Mouse (Mus musculus) midbrain, postnatal 0 days (tissue): ENCODE measurements around the gene Ovca2. TPM values are rescaled to one million over a fixed set of nuclear protein-coding genes. Genes with fewer than 3 reads are reported as not detected.

Experiments
- ATAC-seq: fragments of 200-750 bp; cut with Nextera tagmentation; 2 replicates; pipeline ENCODE4 v1.8.0; 2017; ENCODE audit warnings: moderate number of reproducible peaks, mild to moderate bottlenecking, moderate TSS enrichment, moderate library complexity; ENCODE audit not compliant: low FRiP score
- DNase-seq: peaks from one replicate; pipeline ENCODE4 v3.0.0-alpha.2; 2015; ENCODE audit warnings: low spot score
- H3K27ac ChIP-seq: fragments of 300-500 bp; sonication (generic); 2 replicates; pipeline ENCODE4 v1.5.1; 2014; ENCODE audit warnings: low read depth, mild to moderate bottlenecking, low read length, mixed read lengths
- H3K27me3 ChIP-seq: fragments of 300-500 bp; sonication (generic); 2 replicates; pipeline ENCODE4 v1.6.1; 2014; ENCODE audit warnings: low read length, control low read depth, mixed read lengths; ENCODE audit not compliant: insufficient read depth
- H3K36me3 ChIP-seq: fragments of 300-500 bp; sonication (generic); 2 replicates; pipeline ENCODE4 v1.6.1; 2014; ENCODE audit warnings: low read length, control low read depth, mixed read lengths; ENCODE audit not compliant: insufficient read depth
- H3K4me1 ChIP-seq: fragments of 300-500 bp; sonication (generic); 2 replicates; pipeline ENCODE4 v1.6.1; 2014; ENCODE audit warnings: mild to moderate bottlenecking, control low read depth, antibody characterized with exemption, low read length, mixed read lengths; ENCODE audit not compliant: insufficient read depth
- H3K4me2 ChIP-seq: fragments of 300-500 bp; sonication (generic); 2 replicates; pipeline ENCODE4 v1.6.1; 2014; ENCODE audit warnings: low read depth, mild to moderate bottlenecking, low read length, mixed read lengths; ENCODE audit not compliant: poor library complexity, severe bottlenecking
- H3K4me3 ChIP-seq: fragments of 300-500 bp; sonication (generic); 2 replicates; pipeline ENCODE4 v1.5.1; 2014; ENCODE audit warnings: low read depth, mild to moderate bottlenecking, low read length, moderate library complexity
- H3K9ac ChIP-seq: fragments of 300-500 bp; sonication (generic); replicated peaks from 2 replicates; pipeline ENCODE4 v1.6.1; 2014; ENCODE audit warnings: mild to moderate bottlenecking, low read length, moderate library complexity, mixed read lengths; ENCODE audit not compliant: poor library complexity, severe bottlenecking
- H3K9me3 ChIP-seq: fragments of 300-500 bp; sonication (generic); 2 replicates; pipeline ENCODE4 v1.6.1; 2016; ENCODE audit warnings: low read length, control low read depth
- CTCF ChIP-seq: IDR thresholded peaks from 2 replicates; pipeline ENCODE4 v1.5.1; 2016; ENCODE audit warnings: antibody characterized with exemption, mild to moderate bottlenecking
- WGBS: fragments of 180-500 bp; shearing (Covaris S2); extraction: QIAGEN DNeasy Blood & Tissue Kit; methylation state at CpG from one replicate; pipeline ENCODE4 v1.1.7; 2014; 5-methylcytosine and 5-hydroxymethylcytosine counted together
- polyA plus RNA-seq: library from polyadenylated mRNA; unstranded; fragments of >200 nt; fragmentation: Nextera tagmentation; extraction: Ambion mirVana; gene quantifications from 2 replicates; pipeline ENCODE4 v1.2.1, GENCODE M21; 2015
- total RNA-seq: library from RNA; depleted of rRNA; stranded (reverse); fragments of >200 nt; gene quantifications from 2 replicates; pipeline ENCODE4 v1.2.3, GENCODE M21; 2014

The Ovca2 gene
- total and polyA plus RNA-seq, 2 experiments from 2014 or later, result 10.4 to 26.0 TPM

GRCm38 (mm10) chr11:75148332-75149035, 30.2 kb downstream of the Ovca2 start:
- H3K4me1 ChIP-seq, result no peaks in the 10 kb centered on the region; the same call in 1 of the 2 replicates
- H3K27ac ChIP-seq, result no peak overlapping the region
- no peak for TF ChIP-seq CTCF

GRCm38 (mm10) chr11:75147846-75148168, 30.8 kb downstream of the Ovca2 start:
- Histone ChIP-seq H3K27me3 (no peaks in the 10 kb centered on the region), H3K36me3 (peaks cover 16% of the 10 kb centered on the region), H3K4me3 (no peak overlapping the region), H3K27ac (peak overlapping the region; percentile 48; the same call in 1 of the 2 replicates), H3K9me3 (no peaks in the 10 kb centered on the region), H3K9ac (0 out of 2 replicates have a peak overlapping the region, but pooled peaks have one; percentile 10), H3K4me2 (no peak overlapping the region), H3K4me1 (no peaks in the 10 kb centered on the region; the same call in 1 of the 2 replicates)
- DNase-seq (no peak), ATAC-seq (no peak)
- 63% methylated on average over 3 of the region's 3 CpGs for WGBS
- no peak for TF ChIP-seq CTCF

More at GRCm38 (mm10) chr11:75148332-75149035, 30.2 kb downstream of the Ovca2 start:
- ATAC-seq (no peak), DNase-seq (no peak)
- Histone ChIP-seq H3K36me3 (peaks cover 9% of the 10 kb centered on the region; the same call in 1 of the 2 replicates), H3K4me3 (no peak overlapping the region), H3K9me3 (no peaks in the 10 kb centered on the region), H3K4me2 (no peak overlapping the region), H3K27me3 (no peaks in the 10 kb centered on the region), H3K9ac (no peak overlapping the region)
- WGBS, result 95% methylated on average over 11 of the region's 11 CpGs

- H3K4me1 ChIP-seq, result no peaks in the 10 kb centered on the region; the same call in 1 of the 2 replicates
- ATAC-seq, result no peak
- no peaks in the 10 kb centered on the region for H3K27me3 ChIP-seq
- H3K4me2 ChIP-seq, result no peak overlapping the region
- H3K27ac ChIP-seq, result peak overlapping the region; percentile 55
- H3K4me3 ChIP-seq, result no peak overlapping the region
- TF ChIP-seq CTCF, result no peak
- no peak for DNase-seq
- 33% methylated on average over 11 of the region's 11 CpGs for WGBS
- 0 out of 2 replicates have a peak overlapping the region, but pooled peaks have one; percentile 10 for H3K9ac ChIP-seq
- no peaks in the 10 kb centered on the region for H3K9me3 ChIP-seq
- peaks cover 18% of the 10 kb centered on the region for H3K36me3 ChIP-seq
Measured at GRCm38 (mm10) chr11:75147106-75147845, 31.4 kb downstream of the Ovca2 start.

GRCm38 (mm10) chr11:75145841-75146240, 32.8 kb downstream of the Ovca2 start:
- Histone ChIP-seq H3K9me3 (no peaks in the 10 kb centered on the region), H3K27me3 (no peaks in the 10 kb centered on the region), H3K4me1 (no peaks in the 10 kb centered on the region; the same call in 1 of the 2 replicates), H3K36me3 (peaks cover 18% of the 10 kb centered on the region), H3K4me2 (no peak overlapping the region), H3K27ac (no peak overlapping the region), H3K4me3 (no peak overlapping the region), H3K9ac (no peak overlapping the region)
- WGBS, result 81% methylated on average over 2 of the region's 2 CpGs
- DNase-seq (no peak), ATAC-seq (no peak)
- TF ChIP-seq CTCF, result no peak

- no peak for TF ChIP-seq CTCF
- no peaks in the 10 kb centered on the region for H3K27me3 ChIP-seq
- 92% methylated on average over 4 of the region's 4 CpGs for WGBS
- no peaks in the 10 kb centered on the region for H3K9me3 ChIP-seq
- H3K4me3 ChIP-seq, result no peak overlapping the region
- H3K9ac ChIP-seq, result no peak overlapping the region
- H3K36me3 ChIP-seq, result peaks cover 14% of the 10 kb centered on the region
- no peak for DNase-seq
- H3K27ac ChIP-seq, result no peak overlapping the region
- H3K4me2 ChIP-seq, result no peak overlapping the region
- no peak for ATAC-seq
- no peaks in the 10 kb centered on the region; the same call in 1 of the 2 replicates for H3K4me1 ChIP-seq
Measured at GRCm38 (mm10) chr11:75142749-75143148, 35.9 kb downstream of the Ovca2 start.

GRCm38 (mm10) chr11:75141913-75142312, 36.7 kb downstream of the Ovca2 start:
- TF ChIP-seq CTCF, result no peak
- WGBS, result 70% methylated on average over 1 of the region's 1 CpGs
- DNase-seq, result no peak

More at GRCm38 (mm10) chr11:75141913-75142312, 36.7 kb downstream of the Ovca2 start:
- Histone ChIP-seq H3K27me3 (no peaks in the 10 kb centered on the region), H3K27ac (no peak overlapping the region), H3K36me3 (peaks cover 14% of the 10 kb centered on the region), H3K4me1 (no peaks in the 10 kb centered on the region), H3K9ac (no peak overlapping the region), H3K4me2 (no peak overlapping the region), H3K9me3 (no peaks in the 10 kb centered on the region), H3K4me3 (no peak overlapping the region)
- ATAC-seq, result no peak
